Mouse (Mus musculus): ENCODE measurements around the gene Vmn1r21. TPM values are rescaled to one million over a fixed set of nuclear protein-coding genes. Genes with fewer than 3 reads are reported as not detected.
A peak's percentile ranks its signal among the peaks of the same experiment; 100 is the strongest.
"Not testable (repeated sequence)": the region's sequence is repeated elsewhere in the genome, so short reads cannot be mapped to it uniquely, and the experiment has no call there.

Gene Vmn1r21
- total RNA-seq (2014; fragmentation: Nextera tagmentation) (not detected in 2 replicates), total RNA-seq (2017) (0.22 TPM in 1 of 2 replicates, not detected in the other), polyA plus RNA-seq (2012) (not detected in 2 replicates)

DNA sequence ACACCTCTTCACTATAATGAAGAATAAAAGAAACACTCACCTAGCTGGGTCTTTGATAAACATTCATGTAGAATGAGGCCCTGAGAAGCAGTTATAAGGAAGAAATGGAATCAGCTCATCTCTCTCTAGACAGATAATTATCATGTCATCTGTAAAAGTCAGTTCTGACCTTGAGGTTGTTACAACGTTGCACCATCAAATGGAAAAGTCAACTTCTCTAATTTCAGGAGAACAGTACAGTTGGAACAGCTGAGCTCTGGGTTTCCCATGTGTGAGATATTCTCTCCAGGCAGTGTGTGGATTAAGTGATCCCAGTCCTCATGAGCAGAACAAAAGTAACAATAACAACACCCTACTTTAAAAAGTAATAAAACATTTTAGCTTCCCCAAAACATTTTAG is at the start of gene Vmn1r21:
Gene Vmn1r21 (minus strand): TSS at position 58 of the 400 bp plus-strand sequence.
- Histone ChIP-seq H3K36me3 (replicated peaks) (no peaks in the 10 kb centered on the region), H3K4me3 (ENCODE audit: low read depth, low read length) (no peak within 1 kb of the TSS), H3K9me3 (replicated peaks) (no peaks in the 10 kb centered on the region), H3K4me1 (ENCODE audit: insufficient read depth, low read depth, low read length) (no peaks in the 10 kb centered on the region), H3K27me3 (ENCODE audit: insufficient read depth, low read length) (no peaks in the 10 kb centered on the region)
- TF ChIP-seq TAL1 (conservative IDR thresholded peaks at IDR 0.05; ENCODE audit: low read depth, low read length) (no peak), GATA2 (IDR thresholded peaks at IDR 0.05; ENCODE audit: borderline replicate concordance, low read depth, low read length) (no peak), POLR2AphosphoS5 (IDR thresholded peaks at IDR 0.05; ENCODE audit: insufficient replicate concordance, low read depth, low read length) (no peak), CTCF (IDR thresholded peaks at IDR 0.05; ENCODE audit: low read depth, low read length) (no peak), GATA1 (IDR thresholded peaks at IDR 0.05; ENCODE audit: borderline replicate concordance, low read length) (no peak)
- ATAC-seq (ENCODE audit: extremely low read depth, insufficient number of reproducible peaks, low FRiP score, poor library complexity, severe bottlenecking) (no peak), DNase-seq (ENCODE audit: low spot score) (no peak)

GRCm38 (mm10) chr6:57859043-57860042 is 9.2 kb upstream of the Vmn1r21 start:
- ATAC-seq (ENCODE audit: extremely low read depth, insufficient number of reproducible peaks, low FRiP score, poor library complexity, severe bottlenecking): peak; percentile 76
- peak; percentile 5 for DNase-seq (ENCODE audit: low spot score)
- peaks cover 4% of the 10 kb centered on the region for H3K4me1 ChIP-seq (ENCODE audit: insufficient read depth, low read depth, low read length)
- no peaks in the 10 kb centered on the region for H3K9me3 ChIP-seq (replicated peaks)
- H3K36me3 ChIP-seq (replicated peaks): no peaks in the 10 kb centered on the region
- H3K27me3 ChIP-seq (ENCODE audit: insufficient read depth, low read length): peaks cover 9% of the 10 kb centered on the region
- TF ChIP-seq POLR2AphosphoS5 (IDR thresholded peaks at IDR 0.05; ENCODE audit: insufficient replicate concordance, low read depth, low read length): no peak
- TF ChIP-seq CTCF (IDR thresholded peaks at IDR 0.05; ENCODE audit: low read depth, low read length): peak; percentile 43; the same call in 1 of the 2 replicates
- H3K4me3 ChIP-seq (ENCODE audit: low read depth, low read length): no peak overlapping the region

GRCm38 (mm10) chr6:57851177-57851576 is 1.0 kb upstream of the Vmn1r21 start:
- H3K36me3 ChIP-seq (replicated peaks); ATAC-seq (ENCODE audit: extremely low read depth, insufficient number of reproducible peaks, low FRiP score, poor library complexity, severe bottlenecking); H3K9me3 ChIP-seq (replicated peaks); H3K4me3 ChIP-seq (ENCODE audit: low read depth, low read length); DNase-seq (ENCODE audit: low spot score); H3K4me1 ChIP-seq (ENCODE audit: insufficient read depth, low read depth, low read length); H3K27me3 ChIP-seq (ENCODE audit: insufficient read depth, low read length): not testable (repeated sequence)

DNA sequence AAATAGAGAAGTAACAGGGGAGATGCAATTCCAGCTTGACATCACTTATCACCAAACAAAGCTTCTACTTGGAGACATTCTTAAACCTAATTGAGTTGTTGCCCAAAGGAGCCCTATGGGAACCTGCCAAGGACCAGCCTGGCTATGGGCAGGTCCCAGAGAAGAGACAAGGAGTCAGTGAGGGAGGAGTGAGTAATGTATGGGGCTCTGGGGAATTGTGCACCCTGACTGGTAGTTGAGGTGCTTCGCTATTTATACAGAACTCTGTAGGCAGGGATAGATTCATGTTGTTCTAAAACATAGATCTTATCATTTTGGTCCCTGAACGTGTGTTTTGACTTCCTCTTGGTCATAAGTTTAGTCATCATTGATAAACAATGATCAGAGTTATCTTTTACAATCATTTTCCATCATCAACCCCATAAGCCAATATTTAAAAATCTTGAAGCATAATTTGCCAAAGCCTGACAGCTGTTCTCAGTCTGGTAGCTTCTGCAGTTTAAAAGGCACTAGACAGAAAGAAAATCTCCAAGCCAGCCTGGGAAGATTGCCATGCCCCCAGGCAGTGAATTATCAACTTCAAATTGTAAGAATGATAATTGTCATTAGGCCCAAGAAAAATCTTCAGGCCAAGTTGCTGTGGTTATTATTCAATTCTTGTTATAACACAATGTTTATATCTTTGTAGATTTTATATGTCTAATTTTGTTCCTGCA is 10.3 kb downstream of the Vmn1r21 start:
- TF ChIP-seq TAL1 (conservative IDR thresholded peaks at IDR 0.05; ENCODE audit: low read depth, low read length): no peak
- TF ChIP-seq POLR2AphosphoS5 (IDR thresholded peaks at IDR 0.05; ENCODE audit: insufficient replicate concordance, low read depth, low read length): no peak
- no peak for TF ChIP-seq GATA1 (IDR thresholded peaks at IDR 0.05; ENCODE audit: borderline replicate concordance, low read length)
- no peak for TF ChIP-seq CTCF (IDR thresholded peaks at IDR 0.05; ENCODE audit: low read depth, low read length)
- TF ChIP-seq GATA2 (IDR thresholded peaks at IDR 0.05; ENCODE audit: borderline replicate concordance, low read depth, low read length): no peak
- Histone ChIP-seq H3K27me3 (ENCODE audit: insufficient read depth, low read length) (no peaks in the 10 kb centered on the region), H3K9me3 (replicated peaks) (no peaks in the 10 kb centered on the region), H3K4me3 (ENCODE audit: low read depth, low read length) (no peak overlapping the region), H3K36me3 (replicated peaks) (no peaks in the 10 kb centered on the region), H3K4me1 (ENCODE audit: insufficient read depth, low read depth, low read length) (peaks cover 2% of the 10 kb centered on the region; the same call in 1 of the 2 replicates)
- DNase-seq (ENCODE audit: low spot score) (no peak), ATAC-seq (ENCODE audit: extremely low read depth, insufficient number of reproducible peaks, low FRiP score, poor library complexity, severe bottlenecking) (no peak)

GRCm38 (mm10) chr6:57825259-57825715 is 24.9 kb downstream of the Vmn1r21 start:
- ATAC-seq (ENCODE audit: extremely low read depth, insufficient number of reproducible peaks, low FRiP score, poor library complexity, severe bottlenecking): no peak
- H3K4me3 ChIP-seq (ENCODE audit: low read depth, low read length): peak overlapping the region; percentile 96
- DNase-seq (ENCODE audit: low spot score): no peak
- peaks cover 24% of the 10 kb centered on the region for H3K4me1 ChIP-seq (ENCODE audit: insufficient read depth, low read depth, low read length)
- no peak for TF ChIP-seq TAL1 (conservative IDR thresholded peaks at IDR 0.05; ENCODE audit: low read depth, low read length)
- TF ChIP-seq CTCF (IDR thresholded peaks at IDR 0.05; ENCODE audit: low read depth, low read length): no peak
- TF ChIP-seq POLR2AphosphoS5 (IDR thresholded peaks at IDR 0.05; ENCODE audit: insufficient replicate concordance, low read depth, low read length): no peak
- no peak for TF ChIP-seq GATA1 (IDR thresholded peaks at IDR 0.05; ENCODE audit: borderline replicate concordance, low read length)
- no peak for TF ChIP-seq GATA2 (IDR thresholded peaks at IDR 0.05; ENCODE audit: borderline replicate concordance, low read depth, low read length)
- no peaks in the 10 kb centered on the region for H3K9me3 ChIP-seq (replicated peaks)
- no peaks in the 10 kb centered on the region for H3K27me3 ChIP-seq (ENCODE audit: insufficient read depth, low read length)
- H3K36me3 ChIP-seq (replicated peaks): no peaks in the 10 kb centered on the region

All from G1E (cell line).